Mouse (Mus musculus): Measurements from ENCODE around the gene Il13.

GRCm38 (mm10) chr11:53620094-53620493 is 14.4 kb downstream of the Il13 start:
- no peak for TF ChIP-seq POLR2A (IDR thresholded peaks at IDR 0.05; ENCODE audit: borderline replicate concordance, extremely low read depth, low read depth, low read length)
- TF ChIP-seq CTCF (IDR thresholded peaks at IDR 0.05; ENCODE audit: insufficient read depth, low read length), result no peak
